Mouse (Mus musculus): Measurements from ENCODE around the gene Cmss1.

DNA sequence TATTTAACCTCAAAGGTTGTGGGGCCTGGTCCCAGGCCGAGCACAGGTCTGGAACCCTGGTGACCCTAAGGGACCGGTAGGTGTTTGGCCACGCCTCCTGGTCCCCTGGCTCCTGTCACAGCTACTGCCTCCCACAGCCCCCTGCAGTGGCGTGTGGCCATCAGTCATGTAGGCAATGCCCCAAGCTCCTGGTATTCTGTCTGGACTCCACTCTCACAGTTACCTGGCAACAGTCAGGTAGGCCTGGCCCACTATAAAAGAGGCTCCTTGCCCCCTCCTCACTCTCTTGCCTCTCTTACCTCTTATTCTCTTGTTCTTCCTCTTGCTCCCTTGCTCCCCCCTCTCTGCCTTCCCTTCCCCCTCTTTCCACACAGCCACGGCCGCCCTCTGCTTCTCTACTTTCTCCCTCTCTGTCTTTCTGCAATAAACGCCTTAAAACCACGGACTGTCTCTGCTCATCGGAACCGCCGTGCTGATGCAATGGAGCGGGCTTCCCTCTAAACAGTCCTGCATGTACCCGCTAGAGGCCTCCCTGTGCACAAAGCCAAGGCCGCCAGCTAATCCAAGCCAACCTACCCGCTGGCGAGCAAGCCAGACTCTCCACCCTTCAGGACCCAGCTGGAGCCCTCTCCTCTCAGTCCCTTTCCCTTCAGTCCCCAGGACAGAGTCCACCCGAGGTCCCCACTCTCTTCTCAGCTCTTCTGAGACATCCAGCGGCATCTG lies 243.8 kb downstream of the Cmss1 start:
- TF ChIP-seq CTCF (IDR thresholded peaks at IDR 0.05; ENCODE audit: extremely low read depth, insufficient read depth, insufficient read length, insufficient replicate concordance) (peak; percentile 6; the same call in 1 of the 2 replicates), POLR2A (IDR thresholded peaks at IDR 0.05; ENCODE audit: low read depth, low read length) (no peak)
